Mouse (Mus musculus): ENCODE measurements around the gene Dars2.

The Dars2 gene

DNA sequence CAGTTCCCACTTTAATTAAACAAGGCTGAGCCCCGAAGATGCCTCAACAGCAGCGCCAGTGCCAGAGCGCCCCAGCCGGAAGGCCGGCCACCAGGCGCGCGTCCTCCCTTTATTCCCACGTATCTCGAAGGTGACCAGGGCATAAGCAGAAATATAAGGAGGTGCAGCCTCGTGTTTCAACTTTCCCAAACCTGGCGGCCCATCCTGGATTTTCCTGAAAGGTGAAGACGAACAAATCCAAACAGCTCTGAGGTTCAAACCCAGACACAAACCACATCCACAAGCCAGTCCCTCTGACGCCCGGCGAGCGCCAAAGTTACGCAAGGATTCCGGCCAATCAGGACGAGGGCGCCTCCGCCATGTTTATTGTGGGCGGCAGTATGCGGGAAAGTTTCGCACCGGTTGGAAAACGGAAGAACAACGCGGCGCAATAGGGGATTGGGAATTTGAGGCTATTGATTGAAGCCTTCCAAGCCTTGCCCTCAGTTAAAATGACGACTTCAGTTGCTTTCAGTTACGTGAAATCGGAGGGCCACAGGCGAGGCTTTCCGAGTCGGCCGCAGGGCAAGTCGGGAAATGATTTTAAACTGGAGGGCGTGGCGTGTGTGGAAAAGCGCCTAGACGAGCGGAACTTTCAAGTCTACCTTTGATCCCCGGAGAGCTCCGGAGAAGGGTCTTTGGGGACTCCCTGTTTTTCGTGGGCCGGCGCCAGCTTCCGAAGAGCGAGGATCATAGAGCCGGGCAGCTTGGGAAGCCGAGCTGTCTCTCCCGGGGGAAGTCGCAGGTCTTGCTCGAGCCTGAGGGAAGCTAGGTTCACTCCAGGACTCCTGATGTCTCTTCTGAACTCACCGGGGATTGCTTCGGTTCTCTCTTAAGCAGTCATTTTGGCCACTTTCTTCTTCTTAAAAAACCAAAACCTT is at the start of gene Dars2, which contains the start of gene Cenpl:
Gene Dars2 (minus strand): TSS at position 307 of the 920 bp plus-strand sequence.
Gene Cenpl (plus strand): TSS at position 362 of the 920 bp plus-strand sequence.
- DNase-seq (ENCODE audit: low read depth) = peak; percentile 95

DNA sequence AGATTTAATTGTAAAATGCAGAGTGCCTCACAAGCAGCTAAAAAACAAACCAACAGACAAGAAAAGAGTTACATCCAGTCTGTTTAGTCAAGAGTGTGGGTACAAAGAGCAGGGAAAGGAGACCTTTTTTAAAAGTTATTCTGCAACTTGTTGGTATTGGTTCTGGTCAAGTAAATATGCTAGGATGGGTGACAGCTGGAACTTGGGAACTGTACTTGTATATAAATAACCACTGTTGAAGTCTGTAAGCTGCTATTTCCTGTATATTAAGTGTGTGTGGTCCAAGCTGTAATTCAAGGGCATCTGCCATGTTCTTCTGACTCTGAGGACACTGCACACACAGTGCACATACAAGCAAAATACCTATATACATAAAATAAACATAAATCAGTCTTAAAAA is 44.1 kb upstream of the Dars2 start:
- no peak for DNase-seq (ENCODE audit: low read depth)

DNA sequence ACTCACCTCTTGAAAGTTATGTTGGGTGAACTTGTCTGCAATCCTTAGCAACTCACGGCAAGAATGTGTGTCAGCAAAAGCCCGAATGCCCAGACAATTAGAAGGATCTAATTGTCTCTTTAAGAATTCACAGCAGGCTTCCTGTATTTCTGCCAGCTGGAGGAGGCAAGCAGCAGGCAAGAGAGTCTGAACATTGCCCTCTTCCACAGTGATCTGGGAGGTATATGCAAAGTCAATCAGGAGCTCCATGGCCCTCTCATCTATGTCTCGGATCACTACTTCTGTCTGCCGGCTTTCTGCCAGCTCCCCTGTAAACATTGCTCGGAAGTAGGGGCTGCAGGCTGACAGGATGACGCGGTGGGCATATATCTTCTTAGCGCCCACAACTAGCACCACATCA is 38.8 kb upstream of the Dars2 start:
- no peak for DNase-seq (ENCODE audit: low read depth)

DNA sequence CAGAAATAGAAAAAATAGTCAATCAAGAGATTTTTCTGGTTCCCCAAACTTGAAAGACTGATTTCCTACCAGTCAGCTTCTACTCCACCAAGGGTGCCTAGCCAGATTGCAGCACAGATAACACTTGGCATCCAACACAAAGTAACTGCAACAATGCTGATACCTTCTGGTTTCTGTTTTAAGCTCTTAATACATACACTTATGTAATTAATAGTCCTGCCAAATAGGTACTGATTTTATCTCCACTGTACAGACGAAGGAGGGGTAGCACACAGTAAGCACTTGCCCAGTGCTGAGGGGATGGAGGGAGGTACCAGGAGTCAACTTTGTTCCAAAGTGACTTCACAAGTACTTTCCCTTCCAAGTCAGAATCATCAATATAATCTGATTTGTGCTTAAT is 33.4 kb upstream of the Dars2 start:
- no peak for DNase-seq (ENCODE audit: low read depth)

DNA sequence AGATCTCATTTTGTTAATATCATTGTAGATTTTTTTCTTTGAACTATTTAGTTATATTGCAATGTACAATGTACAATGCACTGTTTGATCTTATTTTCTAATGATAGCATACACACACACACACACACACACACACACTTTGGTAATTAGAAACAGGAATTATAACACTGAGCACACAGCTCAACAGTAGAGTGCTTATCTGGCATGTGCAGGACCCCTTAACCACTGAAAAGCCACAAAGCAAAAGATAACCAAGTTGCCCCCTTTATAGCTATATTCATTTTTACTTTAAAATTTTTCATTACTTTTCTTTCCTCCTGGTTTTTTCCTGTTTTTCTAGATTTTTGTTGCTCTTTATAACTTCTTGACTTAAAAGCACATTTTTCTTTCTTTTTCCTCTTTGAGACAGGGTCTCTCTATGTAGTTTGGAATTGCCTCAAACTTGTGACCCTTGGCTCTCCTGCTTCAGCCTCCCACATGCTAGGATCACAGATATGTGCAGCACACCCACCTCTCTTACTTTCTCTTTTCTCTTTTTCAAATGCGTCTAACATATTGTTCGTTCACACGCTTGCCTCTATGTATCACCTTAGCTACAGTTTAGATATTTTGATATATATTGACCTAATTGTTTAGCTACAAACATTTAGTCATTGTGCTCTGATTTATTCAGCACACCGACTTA is 29.4 kb upstream of the Dars2 start:
- no peak for DNase-seq (ENCODE audit: low read depth)

DNA sequence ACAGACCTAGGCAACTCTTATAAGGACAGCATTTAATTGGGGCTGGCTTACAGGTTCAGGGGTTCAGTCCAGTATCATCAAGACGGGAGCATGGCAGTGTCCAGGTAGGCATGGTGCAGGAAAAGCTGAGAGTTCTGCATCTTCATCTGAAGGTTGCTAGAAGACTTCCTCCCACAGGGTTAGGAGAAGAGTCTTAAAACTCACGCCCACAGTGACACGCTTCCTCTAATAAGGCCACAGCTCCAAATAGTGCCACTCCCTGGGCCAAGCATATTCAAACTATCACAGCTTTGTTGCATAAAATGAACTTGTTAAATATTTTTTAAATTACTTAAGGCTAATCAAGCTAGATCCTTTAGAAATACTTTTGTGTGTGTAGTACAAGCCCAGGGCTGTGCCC is 6.8 kb upstream of the Dars2 start:
- DNase-seq (ENCODE audit: low read depth) = peak; percentile 19

DNA sequence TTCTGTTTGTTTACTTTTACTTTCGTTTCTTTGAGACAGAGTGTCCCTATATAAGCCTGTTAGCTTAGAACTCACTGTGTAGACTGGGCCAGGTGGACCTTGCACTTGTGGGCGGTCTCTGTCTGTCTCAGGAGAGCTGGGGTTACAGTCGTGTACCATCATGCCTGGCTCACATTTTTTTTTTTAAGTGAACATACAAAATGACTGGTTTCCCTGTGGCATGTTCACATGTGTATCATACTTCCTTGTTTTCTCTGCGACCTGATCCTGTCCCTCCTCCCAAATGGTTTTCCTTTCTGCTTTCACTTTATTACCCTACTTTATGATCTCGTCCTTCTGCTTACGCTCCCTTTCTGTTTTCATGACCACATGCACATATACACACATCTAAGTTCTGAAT is 5.8 kb upstream of the Dars2 start:
- peak; percentile 31 for DNase-seq (ENCODE audit: low read depth)

DNA sequence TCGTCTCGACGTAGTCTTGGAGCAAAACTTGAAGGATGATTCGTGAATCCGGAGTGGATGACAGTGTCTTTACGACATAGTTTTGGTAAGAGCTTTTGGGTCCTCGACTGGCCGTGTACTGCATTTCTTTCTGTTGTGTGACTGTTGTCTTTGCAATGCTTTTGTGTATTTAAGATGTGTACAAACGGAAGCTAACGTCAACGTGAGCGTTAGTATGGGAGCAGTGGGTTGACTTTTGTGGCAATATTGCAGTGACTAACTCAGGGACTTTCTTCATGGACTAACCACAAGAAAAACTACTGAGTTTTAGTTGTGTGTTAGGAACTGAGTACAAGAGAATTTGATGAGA is 788 bp upstream of the Dars2 start:
- DNase-seq (ENCODE audit: low read depth) = peak; percentile 46

DNA sequence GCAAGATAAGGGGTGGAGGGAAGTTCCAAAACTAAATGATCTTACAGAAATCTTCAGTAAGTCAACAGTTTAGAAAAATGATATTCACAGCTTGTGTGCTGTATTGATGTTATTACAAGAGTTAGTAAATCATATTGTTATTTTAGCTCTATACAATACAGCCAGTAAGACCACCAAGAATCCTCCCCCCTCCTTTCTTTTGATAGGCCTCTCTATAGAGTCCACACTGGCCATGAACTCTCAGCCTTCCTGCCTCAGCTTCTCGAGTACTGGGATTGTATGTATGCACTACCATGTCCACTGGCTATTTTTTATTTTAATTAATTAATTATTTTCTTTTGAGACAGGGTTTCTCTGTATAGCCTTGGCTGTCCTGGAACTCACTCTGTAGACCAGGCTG is 7.1 kb downstream of the Dars2 start:
- DNase-seq (ENCODE audit: low read depth) = no peak

DNA sequence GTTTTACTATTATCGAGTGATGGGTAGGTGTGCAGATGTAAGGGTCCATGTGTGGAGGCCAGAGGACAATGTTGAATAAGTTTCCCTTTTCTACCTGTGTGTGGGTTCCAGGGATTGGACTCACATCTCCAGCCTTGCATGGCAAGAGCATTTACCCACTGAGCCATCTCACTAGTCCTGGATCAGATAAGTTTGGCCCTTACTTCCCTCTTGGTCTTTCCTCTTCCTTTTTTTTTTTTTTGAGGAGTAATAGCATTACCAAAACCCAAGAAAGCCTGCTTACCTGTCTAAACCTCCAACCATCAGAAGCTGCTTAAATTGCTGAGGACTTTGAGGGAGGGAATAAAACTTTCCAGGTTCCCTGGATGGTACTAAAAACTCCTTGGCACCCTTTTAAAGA is 13.3 kb downstream of the Dars2 start:
- no peak for DNase-seq (ENCODE audit: low read depth)

DNA sequence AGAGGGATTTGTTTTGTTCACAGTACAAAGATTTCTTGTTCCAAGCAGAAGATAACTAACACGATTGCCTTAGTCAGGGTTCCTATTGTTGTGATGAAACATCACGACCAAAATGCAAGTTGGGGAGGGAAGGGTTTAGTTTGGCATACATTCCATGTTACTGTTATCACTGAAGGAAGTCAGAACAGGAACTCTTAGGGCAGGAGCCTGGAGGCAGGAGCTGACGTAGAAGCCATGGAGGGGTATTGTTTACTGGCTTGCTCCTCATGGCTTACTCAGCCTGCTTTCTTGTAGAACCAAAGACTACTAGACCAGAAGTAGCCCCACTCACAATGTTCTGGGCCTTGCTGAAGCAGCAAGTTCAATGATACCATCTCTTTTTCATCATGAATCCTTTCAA is 23.5 kb downstream of the Dars2 start:
- no peak for DNase-seq (ENCODE audit: low read depth)

DNA sequence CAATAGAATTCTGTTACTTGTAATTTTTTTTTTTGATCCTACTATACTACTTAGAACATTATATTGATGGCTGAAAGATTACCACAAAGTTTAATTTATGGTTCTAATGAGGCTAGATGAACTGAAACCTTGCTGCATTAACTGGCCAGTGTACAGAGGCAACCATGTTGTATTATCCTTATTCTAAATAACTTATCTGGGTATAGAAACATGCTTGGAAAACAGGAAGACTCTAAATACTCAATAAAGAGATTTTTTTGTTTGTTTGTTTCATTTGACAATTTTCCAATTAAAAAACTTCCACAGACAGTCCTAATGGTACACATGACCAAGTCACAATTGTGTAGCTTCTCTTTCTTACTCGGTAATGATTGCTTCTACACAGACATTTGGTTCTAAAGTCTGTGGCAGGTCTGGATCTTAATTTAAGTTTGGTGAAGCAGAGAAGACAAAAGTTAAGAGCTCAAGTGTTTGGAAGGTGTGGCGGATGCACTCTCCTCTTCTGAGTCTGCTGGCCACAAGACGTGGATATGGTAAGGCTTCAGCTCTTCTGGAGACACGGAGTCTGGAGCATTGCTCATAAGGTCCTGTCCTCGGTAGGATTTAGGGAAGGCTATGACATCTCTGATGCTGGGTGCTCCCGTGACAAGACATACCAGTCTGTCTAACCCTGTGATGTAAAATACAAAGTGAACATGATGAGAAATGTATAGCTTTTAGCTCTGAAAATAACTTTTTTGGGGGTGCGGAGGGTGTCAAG is 29.0 kb downstream of the Dars2 start:
- peak; percentile 26 for DNase-seq (ENCODE audit: low read depth)

DNA sequence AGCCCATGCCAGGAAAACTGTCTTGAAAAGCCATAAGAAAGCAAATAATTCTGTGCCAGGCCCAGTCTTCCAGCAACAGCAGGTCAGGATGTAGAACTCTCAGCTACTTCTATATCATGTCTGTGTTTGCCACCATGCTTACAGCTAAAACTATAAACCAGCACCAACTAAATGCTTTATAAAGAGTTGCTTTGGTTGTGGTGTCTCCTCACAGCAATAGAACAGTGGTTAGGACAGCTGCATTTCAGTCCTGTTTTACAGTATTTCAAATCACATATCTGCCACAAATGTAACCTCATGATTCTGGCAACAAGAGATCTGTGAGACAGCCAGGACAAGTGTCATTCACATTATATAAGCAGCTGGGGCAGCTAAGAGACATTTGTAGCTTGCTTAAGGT is 29.6 kb downstream of the Dars2 start:
- DNase-seq (ENCODE audit: low read depth) = peak; percentile 73

DNA sequence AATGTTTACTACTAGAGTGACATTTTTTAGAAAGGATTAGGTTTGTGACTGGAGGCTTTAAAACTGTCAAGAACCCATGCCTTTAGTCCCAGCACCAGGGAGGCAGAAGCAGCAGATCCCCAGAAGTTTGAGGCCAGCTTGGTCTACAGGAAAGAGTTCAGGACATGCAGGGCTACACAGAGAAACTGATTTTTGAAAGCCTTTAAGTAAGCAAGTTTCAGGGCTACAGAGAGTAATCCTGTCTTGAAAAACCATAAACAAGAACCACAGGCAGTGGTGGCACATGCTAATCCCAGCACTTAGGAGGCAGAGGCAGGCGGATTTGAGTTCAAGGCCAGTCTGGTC is 30.1 kb downstream of the Dars2 start:
- DNase-seq (ENCODE audit: low read depth) = no peak

DNA sequence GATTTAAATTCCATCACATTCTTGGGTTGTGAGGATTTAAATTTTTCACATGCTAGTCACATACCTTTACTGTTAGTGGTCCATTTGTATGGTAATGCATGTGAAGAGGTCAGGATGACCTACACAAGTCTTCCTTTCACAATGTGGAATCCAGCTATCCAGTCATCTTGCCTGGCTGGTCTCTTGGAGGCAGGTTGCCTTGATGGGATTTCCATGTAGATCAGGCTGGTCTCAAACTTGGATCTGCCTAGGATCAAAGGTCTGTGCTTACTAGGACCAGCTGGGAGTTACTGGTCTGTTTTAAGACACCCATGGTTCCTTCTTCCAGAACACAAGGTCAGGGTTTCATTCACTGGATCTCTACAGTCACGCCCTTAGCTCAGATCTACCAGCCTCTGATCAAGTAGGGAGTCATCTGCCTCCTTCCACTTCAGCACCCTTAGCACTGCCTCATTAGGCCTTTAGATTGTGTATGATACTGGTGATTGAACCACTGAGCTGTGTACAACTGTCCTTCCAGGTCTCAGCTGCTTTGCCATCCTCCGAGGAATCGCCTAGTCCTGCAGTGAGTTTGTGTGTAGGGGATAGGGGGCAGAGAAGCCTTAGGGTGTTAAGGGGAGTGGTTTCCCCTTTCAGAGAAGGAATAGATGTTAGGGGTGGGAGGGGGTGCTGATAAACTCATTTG is 30.6 kb downstream of the Dars2 start:
- DNase-seq (ENCODE audit: low read depth) = peak; percentile 93

DNA sequence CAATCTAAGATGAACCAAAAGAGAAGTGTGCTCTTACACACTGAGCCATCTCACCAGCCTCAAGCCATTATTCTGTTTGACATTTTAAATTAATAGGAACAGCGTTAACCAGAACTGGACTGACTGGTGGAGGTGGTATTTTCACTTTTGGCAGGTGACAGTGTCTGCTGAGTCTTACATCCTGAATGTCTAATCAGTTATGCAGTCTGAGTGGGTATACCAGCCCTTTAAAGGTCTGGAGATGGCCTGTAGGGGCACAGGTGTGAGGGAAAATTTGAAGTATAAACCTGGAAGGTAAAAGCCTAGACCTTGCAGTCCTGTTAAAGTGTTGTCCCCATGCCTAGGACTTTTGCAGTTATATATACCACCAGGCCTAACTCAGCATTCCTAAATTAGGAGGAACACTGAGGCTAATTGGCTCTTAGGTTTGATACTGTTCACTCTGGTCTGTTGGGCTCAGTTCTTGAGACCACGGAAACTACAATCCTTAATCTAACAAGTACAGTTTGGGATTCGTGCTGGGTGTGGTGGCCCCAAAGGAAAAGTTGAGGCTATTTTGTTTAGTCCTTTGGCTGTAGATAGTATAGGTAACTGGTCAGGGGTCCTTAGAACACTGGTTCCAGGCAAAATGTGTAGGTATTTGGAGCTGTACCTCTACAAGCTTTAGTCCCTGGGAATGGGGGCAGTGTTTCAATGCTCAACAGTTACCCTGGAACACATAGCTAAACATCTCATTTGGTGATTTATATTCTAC is 31.3 kb downstream of the Dars2 start:
- no peak for DNase-seq (ENCODE audit: low read depth)

DNA sequence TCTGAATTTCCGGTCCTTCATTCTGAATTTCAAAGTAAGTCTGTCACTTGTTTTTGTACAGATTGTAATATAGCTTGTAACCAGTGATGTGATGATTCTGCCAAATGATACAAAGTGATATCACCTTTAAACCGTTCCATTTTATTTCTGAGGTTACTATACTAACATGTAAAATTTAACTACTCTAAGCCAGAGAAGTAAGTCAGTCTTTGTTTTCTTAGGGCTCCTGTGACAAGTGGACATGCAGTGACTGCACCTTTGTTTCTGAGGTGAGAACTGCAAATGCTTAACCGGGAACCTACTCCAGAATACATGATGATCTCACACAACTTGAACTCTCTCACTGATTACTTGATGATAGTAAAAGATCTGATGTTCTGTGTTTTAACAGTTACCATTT is 32.5 kb downstream of the Dars2 start:
- peak; percentile 41 for DNase-seq (ENCODE audit: low read depth)

DNA sequence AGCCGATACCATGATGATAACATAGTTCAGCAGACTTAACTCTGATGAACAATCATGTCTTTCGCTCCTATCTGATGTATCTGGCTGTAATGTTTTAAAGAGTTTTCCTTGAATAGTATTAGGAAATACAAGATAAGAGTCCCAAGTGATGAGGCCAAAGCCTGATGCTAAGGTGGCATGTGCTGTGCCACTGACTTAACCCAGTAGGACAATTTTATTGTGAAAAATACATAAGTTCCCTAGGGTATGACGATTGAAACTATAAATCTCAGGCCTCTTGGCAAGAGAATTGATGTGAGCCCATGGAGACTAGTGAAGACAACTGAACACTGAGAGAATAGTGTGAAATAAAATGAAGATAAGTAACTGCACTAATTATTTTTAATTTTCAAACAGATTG is 32.9 kb downstream of the Dars2 start:
- peak; percentile 37 for DNase-seq (ENCODE audit: low read depth)

DNA sequence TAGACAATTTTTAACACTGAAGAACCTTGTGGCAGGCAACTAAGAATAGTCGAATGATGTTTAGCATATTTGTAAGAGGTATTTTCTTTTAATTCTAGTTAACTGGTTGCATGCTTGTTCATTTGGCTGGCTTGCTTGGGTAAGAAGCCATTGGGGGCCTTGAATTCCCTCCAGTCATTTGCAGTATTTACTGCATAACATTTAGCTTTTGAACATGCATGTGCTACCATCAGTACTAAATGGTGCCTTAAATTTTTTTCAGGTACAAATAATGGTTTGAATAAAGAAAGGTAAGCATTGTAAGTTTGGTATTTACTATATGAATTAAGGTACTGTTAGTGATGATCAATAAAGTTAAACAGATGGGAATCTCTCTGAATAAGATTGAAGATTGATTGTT is 33.4 kb downstream of the Dars2 start:
- peak; percentile 58 for DNase-seq (ENCODE audit: low read depth)

DNA sequence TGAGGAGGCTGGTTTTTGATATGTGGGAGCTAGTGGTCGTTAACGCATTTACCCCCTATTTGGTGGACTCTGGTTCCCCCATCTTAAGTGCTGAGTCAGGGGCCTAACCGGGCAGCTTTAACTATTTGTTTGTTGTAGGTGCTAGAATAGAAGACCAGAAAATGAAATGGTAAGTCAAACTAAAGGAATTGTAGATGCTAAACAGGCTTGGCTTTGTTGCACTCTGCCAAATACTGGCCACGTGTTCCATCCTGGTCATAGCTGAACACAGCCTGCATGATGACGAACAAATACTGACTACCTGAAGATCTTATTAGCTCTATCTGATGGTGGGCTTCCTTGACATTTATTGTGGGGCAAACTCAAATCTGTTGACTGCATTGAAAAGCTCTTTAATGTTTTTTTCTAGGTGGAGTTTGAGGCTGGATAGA is 34.0 kb downstream of the Dars2 start:
- peak; percentile 67 for DNase-seq (ENCODE audit: low read depth)

DNA sequence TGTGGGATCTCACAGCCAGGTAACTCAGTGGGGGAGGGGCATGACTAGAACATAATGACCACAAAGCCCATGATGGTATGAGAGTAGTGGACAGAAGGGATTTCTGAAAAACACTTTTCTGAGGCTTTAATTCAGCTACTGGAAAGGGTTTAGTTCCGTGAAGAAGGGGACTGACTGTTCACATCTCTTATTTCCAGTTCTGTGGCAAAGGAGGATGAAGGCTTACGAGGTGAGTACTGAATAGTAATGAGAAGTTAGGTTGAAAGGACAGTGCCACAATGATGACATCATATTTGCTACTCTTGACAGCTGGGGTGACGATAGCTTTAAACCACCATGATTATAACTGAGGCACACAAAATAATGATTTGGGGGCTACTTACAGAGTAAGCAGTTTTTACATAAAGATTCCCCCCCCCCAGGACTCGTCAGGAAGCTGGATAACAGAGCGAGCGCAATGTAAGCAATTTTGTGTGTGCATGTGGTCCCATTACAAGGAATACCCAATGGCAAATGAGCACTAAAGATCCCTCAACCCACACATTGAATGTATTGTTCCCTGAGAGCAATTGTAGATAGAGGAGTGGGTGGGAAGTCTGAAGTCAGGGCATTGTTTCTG is 34.6 kb downstream of the Dars2 start:
- DNase-seq (ENCODE audit: low read depth) = no peak
